Mouse (Mus musculus): ENCODE data around the gene Pou2f2. TPM values are rescaled to one million over a fixed set of nuclear protein-coding genes. Genes with fewer than 3 reads are reported as not detected.
A peak's percentile ranks its signal among the peaks of the same experiment; 100 is the strongest.

Gene Pou2f2
- polyA plus RNA-seq, 1 experiment from 2014 or later = 1.6 TPM

GRCm38 (mm10) chr7:25133092-25134049 is 46.2 kb downstream of the Pou2f2 start:
- peak; percentile 44 for ATAC-seq (ENCODE audit: insufficient read depth)
- Histone ChIP-seq H3K4me3 (replicated peaks) (no peak overlapping the region; the same call in 1 of the 2 replicates), H3K4me2 (peak overlapping the region; percentile 61), H3K27me3 (peaks cover 78% of the 10 kb centered on the region), H3K27ac (replicated peaks) (no peak overlapping the region), H3K9ac (no peak overlapping the region), H3K36me3 (replicated peaks) (no peaks in the 10 kb centered on the region), H3K9me3 (replicated peaks) (no peaks in the 10 kb centered on the region), H3K4me1 (replicated peaks) (peaks cover 20% of the 10 kb centered on the region)
- whole genome bisulfite sequencing (ENCODE audit: insufficient replicate concordance) = 8% methylated on average over 38 of the region's 38 CpGs

GRCm38 (mm10) chr7:25132318-25132960 is 47.1 kb downstream of the Pou2f2 start:
- H3K27me3 ChIP-seq = peaks cover 69% of the 10 kb centered on the region
- H3K4me2 ChIP-seq = peak overlapping the region; percentile 61
- WGBS (ENCODE audit: insufficient replicate concordance) = 4% methylated on average over 25 of the region's 25 CpGs
- H3K9me3 ChIP-seq (replicated peaks) = no peaks in the 10 kb centered on the region
- no peaks in the 10 kb centered on the region for H3K36me3 ChIP-seq (replicated peaks)
- peak overlapping the region; percentile 36 for H3K4me3 ChIP-seq (replicated peaks)
- H3K9ac ChIP-seq = no peak overlapping the region; the same call in 1 of the 2 replicates
- peaks cover 20% of the 10 kb centered on the region for H3K4me1 ChIP-seq (replicated peaks)
- ATAC-seq (ENCODE audit: insufficient read depth) = no peak
- no peak overlapping the region for H3K27ac ChIP-seq (replicated peaks)

- Histone ChIP-seq H3K4me1 (replicated peaks) (peaks cover 20% of the 10 kb centered on the region), H3K9ac (no peak overlapping the region), H3K36me3 (replicated peaks) (no peaks in the 10 kb centered on the region), H3K4me3 (replicated peaks) (peak overlapping the region; percentile 36; the same call in 1 of the 2 replicates), H3K27ac (replicated peaks) (no peak overlapping the region), H3K4me2 (peak overlapping the region; percentile 61; the same call in 1 of the 2 replicates), H3K9me3 (replicated peaks) (no peaks in the 10 kb centered on the region), H3K27me3 (peaks cover 66% of the 10 kb centered on the region)
- no peak for ATAC-seq (ENCODE audit: insufficient read depth)
- 69% methylated on average over 11 of the region's 11 CpGs for WGBS (ENCODE audit: insufficient replicate concordance)
Observed at GRCm38 (mm10) chr7:25131247-25131646, 48.3 kb downstream of the Pou2f2 start.

GRCm38 (mm10) chr7:25130565-25130964 is 49.0 kb downstream of the Pou2f2 start:
- H3K36me3 ChIP-seq (replicated peaks) = no peaks in the 10 kb centered on the region
- no peak overlapping the region for H3K9ac ChIP-seq
- 56% methylated on average over 11 of the region's 11 CpGs for WGBS (ENCODE audit: insufficient replicate concordance)
- H3K4me2 ChIP-seq = no peak overlapping the region; the same call in 1 of the 2 replicates
- H3K9me3 ChIP-seq (replicated peaks) = no peaks in the 10 kb centered on the region
- peaks cover 59% of the 10 kb centered on the region for H3K27me3 ChIP-seq
- peaks cover 20% of the 10 kb centered on the region for H3K4me1 ChIP-seq (replicated peaks)
- H3K27ac ChIP-seq (replicated peaks) = no peak overlapping the region
- no peak overlapping the region for H3K4me3 ChIP-seq (replicated peaks)
- no peak for ATAC-seq (ENCODE audit: insufficient read depth)

- Histone ChIP-seq H3K27me3 (peaks cover 48% of the 10 kb centered on the region), H3K4me2 (peak overlapping the region; percentile 27; the same call in 1 of the 2 replicates), H3K4me3 (replicated peaks) (no peak overlapping the region), H3K36me3 (replicated peaks) (no peaks in the 10 kb centered on the region), H3K27ac (replicated peaks) (no peak overlapping the region), H3K9me3 (replicated peaks) (no peaks in the 10 kb centered on the region), H3K4me1 (replicated peaks) (peaks cover 15% of the 10 kb centered on the region), H3K9ac (no peak overlapping the region)
- WGBS (ENCODE audit: insufficient replicate concordance) = 29% methylated on average over 13 of the region's 13 CpGs
- ATAC-seq (ENCODE audit: insufficient read depth) = peak; percentile 19; the same call in 1 of the 2 replicates
Observed at GRCm38 (mm10) chr7:25129390-25129979, 50.0 kb downstream of the Pou2f2 start.

- Histone ChIP-seq H3K36me3 (replicated peaks) (no peaks in the 10 kb centered on the region), H3K4me3 (replicated peaks) (no peak overlapping the region)
- WGBS (ENCODE audit: insufficient replicate concordance) = 72% methylated on average over 9 of the region's 9 CpGs
Observed at GRCm38 (mm10) chr7:25127971-25128370, 51.6 kb downstream of the Pou2f2 start.

GRCm38 (mm10) chr7:25125716-25126281 is 53.7 kb downstream of the Pou2f2 start:
- H3K9ac ChIP-seq = no peak overlapping the region
- H3K9me3 ChIP-seq (replicated peaks) = no peaks in the 10 kb centered on the region
- peaks cover 14% of the 10 kb centered on the region for H3K27me3 ChIP-seq
- ATAC-seq (ENCODE audit: insufficient read depth) = no peak
- no peaks in the 10 kb centered on the region for H3K36me3 ChIP-seq (replicated peaks)
- WGBS (ENCODE audit: insufficient replicate concordance) = 63% methylated on average over 10 of the region's 10 CpGs
- H3K4me3 ChIP-seq (replicated peaks) = no peak overlapping the region
- no peaks in the 10 kb centered on the region for H3K4me1 ChIP-seq (replicated peaks)
- no peak overlapping the region for H3K4me2 ChIP-seq
- H3K27ac ChIP-seq (replicated peaks) = no peak overlapping the region

More at GRCm38 (mm10) chr7:25127971-25128370, 51.6 kb downstream of the Pou2f2 start:
- no peak for ATAC-seq (ENCODE audit: insufficient read depth)
- Histone ChIP-seq H3K9ac (no peak overlapping the region), H3K9me3 (replicated peaks) (no peaks in the 10 kb centered on the region), H3K4me2 (no peak overlapping the region), H3K27me3 (peaks cover 34% of the 10 kb centered on the region), H3K27ac (replicated peaks) (no peak overlapping the region), H3K4me1 (replicated peaks) (peaks cover 9% of the 10 kb centered on the region)

GRCm38 (mm10) chr7:25121240-25121786 is 58.2 kb downstream of the Pou2f2 start:
- WGBS (ENCODE audit: insufficient replicate concordance) = 69% methylated on average over 13 of the region's 13 CpGs

GRCm38 (mm10) chr7:25120061-25120834 is 59.3 kb downstream of the Pou2f2 start:
- 28% methylated on average over 25 of the region's 25 CpGs for WGBS (ENCODE audit: insufficient replicate concordance)
- Histone ChIP-seq H3K36me3 (replicated peaks) (no peaks in the 10 kb centered on the region), H3K4me2 (peak overlapping the region; percentile 11; the same call in 1 of the 2 replicates), H3K27ac (replicated peaks) (0 out of 2 replicates have a peak overlapping the region, but pooled peaks have one; percentile 6), H3K4me1 (replicated peaks) (peaks cover 4% of the 10 kb centered on the region; the same call in 1 of the 2 replicates), H3K9ac (no peak overlapping the region), H3K27me3 (no peaks in the 10 kb centered on the region), H3K9me3 (replicated peaks) (no peaks in the 10 kb centered on the region), H3K4me3 (replicated peaks) (no peak overlapping the region)
- peak; percentile 54; the same call in 1 of the 2 replicates for ATAC-seq (ENCODE audit: insufficient read depth)

More at GRCm38 (mm10) chr7:25121240-25121786, 58.2 kb downstream of the Pou2f2 start:
- no peaks in the 10 kb centered on the region for H3K9me3 ChIP-seq (replicated peaks)
- no peak overlapping the region for H3K4me2 ChIP-seq
- no peaks in the 10 kb centered on the region for H3K27me3 ChIP-seq
- no peak for ATAC-seq (ENCODE audit: insufficient read depth)
- no peak overlapping the region for H3K27ac ChIP-seq (replicated peaks)
- peaks cover 4% of the 10 kb centered on the region; the same call in 1 of the 2 replicates for H3K4me1 ChIP-seq (replicated peaks)
- no peaks in the 10 kb centered on the region for H3K36me3 ChIP-seq (replicated peaks)
- H3K9ac ChIP-seq = no peak overlapping the region
- H3K4me3 ChIP-seq (replicated peaks) = no peak overlapping the region
